Mouse (Mus musculus) kidney, adult 2 months (tissue): ENCODE data around the gene Dnah14.

Experiments used
- CTCF ChIP-seq: fragments of 200-500 bp; conservative IDR thresholded peaks from 2 replicates; pipeline ENCODE4 v1.5.1; 2011; ENCODE audit warnings: low read depth, mild to moderate bottlenecking, control low read depth, low read length, moderate library complexity, mixed read lengths; ENCODE audit not compliant: insufficient read depth, insufficient read length
- POLR2A ChIP-seq: fragments of 200-500 bp; IDR thresholded peaks from one replicate; pipeline ENCODE4 v1.6.1; 2011; ENCODE audit warnings: low read depth, low read length, control low read depth

DNA sequence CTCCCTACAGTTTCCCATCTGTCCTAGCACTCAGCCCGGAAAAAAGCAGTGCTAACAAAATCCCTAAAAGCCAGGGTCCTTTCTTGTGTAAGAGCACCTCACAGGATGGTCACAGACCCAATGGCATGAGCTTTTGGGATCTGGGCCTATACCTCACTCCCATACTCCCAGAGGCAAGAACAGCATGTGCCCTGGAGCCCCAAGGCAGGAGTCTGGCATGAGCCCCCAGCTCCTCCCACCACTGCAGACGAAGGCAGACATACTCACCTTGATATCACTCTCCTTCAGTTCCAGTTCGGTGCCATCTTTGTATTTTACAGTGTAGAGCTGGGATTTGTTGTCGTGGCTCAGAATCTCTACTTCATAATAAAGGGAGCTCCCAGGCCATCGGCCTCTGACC lies 261.8 kb downstream of the Dnah14 start:
- no peak for TF ChIP-seq CTCF
- TF ChIP-seq POLR2A, result no peak
